Mouse (Mus musculus) T-helper 1 cell (primary cell): Measurements from ENCODE around the gene Bmper.

Experiments
- in situ Hi-C: fragments of 300-600 bp; cut with MboI, MseI; formaldehyde crosslinking; loops from one replicate; pipeline ENCODE4 v1.15.1; 2025; ENCODE audit warnings: high pct_unique_total_duplicates

Gene Bmper

DNA sequence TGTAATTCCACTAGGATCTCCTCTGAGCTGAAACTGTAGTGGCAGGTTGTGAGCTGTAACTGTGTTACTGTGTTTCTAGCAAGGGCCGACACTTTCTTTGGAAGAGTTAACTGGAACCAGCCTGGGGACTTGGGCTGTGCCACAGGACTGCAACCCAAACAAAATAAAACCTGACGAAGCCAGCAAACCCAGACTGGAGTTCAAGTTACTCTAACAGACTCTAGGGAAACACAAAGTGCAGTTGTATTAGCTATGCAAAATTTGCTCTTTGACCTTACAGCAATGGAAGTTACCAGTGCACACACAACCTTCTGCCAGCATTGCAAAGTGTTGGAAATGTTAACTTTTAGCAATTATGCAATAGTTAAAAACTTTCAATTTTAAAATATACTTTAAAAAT lies 140.3 kb downstream of the Bmper start:
- in situ Hi-C loops = no loop called here

DNA sequence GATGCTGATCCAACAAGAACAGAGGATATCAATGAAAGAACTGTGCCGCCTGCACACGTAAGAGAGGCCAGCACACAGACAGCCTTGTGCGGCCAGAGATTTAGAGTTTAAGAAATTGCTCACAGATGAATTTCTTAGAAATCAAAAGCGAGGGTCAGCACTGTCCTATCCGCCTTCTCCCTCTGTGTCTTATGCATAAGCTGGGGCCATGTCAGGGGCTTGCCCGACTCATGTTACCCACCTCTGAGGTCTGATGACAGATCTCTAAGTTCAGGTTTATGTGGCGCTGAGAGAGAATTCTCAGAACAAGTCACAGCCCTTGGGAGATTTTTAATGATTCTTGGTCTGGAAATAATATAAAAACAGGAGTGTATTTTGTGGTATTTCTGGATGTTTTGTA lies 140.7 kb downstream of the Bmper start:
- in situ Hi-C loops = no loop called here

DNA sequence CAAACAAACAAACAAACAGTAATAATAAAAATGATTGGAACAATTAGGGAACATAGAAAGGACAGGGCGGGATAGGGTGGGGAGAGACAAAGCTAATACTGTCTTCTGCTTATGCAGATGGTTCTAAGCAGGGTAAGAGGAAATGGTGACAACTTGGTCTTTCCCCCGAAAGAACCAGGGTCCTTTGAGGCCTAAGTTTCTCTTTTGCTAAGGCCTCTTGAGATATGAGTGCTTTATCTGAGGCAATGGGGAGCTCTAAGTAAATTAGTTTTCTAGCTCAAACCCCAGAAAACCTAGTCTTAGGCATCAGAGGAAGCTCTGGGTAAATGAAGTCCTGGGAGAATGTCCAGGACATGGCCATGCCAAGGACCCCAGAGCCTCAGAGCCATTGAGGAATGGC lies 141.2 kb downstream of the Bmper start:
- in situ Hi-C loops = no loop called here

DNA sequence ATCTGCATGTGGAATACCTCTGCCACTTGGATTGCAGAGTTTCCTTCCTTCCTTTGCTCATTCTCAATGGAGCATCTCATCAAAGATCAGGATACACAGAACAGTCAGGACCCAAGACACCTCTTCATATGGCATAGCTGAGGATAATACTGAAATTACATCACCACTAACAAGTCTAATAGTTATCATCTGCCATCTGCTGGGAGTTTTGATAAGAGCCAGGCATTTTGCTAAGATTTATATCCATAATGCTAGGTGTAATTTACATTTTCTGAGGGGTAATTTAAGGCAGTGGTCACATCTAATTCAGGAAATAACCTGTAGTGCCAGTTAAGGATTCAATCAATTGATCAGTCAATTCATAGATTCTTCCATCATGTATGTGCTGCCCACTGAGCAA lies 145.2 kb downstream of the Bmper start:
- in situ Hi-C loops = no loop called here

DNA sequence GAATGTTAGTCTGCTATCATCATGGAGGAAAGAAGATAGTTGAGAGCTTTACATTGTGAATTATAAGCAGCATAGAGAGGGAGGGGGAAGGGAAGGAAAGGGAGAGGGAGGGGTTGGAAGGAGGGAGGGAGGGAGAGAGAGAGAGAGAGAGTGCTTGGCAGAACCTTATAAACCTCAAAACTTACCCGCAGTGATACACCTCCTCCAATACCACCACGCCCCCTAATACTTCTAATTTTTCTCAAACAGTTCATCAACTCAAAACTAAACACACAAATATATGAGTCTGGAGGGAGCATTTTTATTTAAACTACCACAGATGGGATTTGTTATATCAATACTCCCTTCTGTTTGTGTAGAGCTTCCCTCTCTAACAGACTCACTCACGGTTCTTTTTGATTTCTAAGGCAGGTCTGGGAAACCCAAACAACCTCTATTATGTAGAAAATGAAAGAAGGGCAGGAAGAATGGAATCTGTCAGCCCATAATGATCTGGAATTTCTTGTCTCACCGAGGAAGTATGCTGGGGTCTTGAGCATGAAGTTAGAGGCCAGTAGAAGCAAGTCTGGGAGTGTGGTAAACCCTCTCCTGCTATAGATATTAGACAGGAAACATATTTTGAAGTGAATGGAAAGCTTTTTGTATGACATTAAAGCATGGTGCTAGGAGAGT lies 152.0 kb downstream of the Bmper start:
- in situ Hi-C loops = no loop called here

DNA sequence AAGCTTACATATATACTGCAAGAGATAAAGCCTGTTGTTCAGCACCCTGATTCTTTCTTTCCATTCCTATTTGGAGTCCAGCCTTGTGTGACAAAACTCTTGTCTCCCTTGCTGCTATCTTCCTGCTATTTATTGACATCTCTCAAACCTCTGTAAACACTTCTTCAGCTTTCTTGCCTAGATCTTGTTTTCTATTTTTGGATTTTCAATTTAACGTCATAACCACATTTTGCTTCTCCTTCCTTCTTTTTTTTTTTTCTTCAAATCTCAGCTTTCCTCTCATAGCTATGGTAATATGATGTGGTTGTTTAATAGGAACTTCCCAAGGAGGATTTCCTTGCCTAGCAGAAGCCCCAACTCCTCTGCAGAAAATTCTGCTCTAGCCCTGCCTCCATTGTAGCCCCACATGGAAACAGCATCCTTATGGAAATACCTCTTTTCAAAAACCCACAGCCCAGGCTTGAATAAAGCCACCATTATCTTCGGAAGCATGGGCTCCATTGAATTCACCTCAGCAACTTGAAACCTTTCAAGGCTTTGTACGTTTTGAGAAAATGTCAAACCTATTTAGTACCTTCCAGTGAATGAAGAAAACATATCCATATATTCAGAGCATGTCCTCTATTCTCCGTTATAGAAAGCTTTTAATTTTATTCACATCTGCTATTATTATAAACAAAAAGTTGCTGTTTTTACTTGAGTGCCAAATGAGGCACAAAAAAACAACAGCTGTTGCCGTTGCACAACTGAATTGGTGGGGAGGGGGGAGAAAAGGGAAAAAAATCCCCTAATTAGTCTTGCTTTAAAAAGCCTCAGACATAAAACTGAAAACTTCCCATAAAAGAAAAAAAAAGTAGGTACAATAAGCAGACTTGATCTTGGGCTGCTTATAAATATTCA lies 155.2 kb downstream of the Bmper start:
- in situ Hi-C loops = no loop called here

DNA sequence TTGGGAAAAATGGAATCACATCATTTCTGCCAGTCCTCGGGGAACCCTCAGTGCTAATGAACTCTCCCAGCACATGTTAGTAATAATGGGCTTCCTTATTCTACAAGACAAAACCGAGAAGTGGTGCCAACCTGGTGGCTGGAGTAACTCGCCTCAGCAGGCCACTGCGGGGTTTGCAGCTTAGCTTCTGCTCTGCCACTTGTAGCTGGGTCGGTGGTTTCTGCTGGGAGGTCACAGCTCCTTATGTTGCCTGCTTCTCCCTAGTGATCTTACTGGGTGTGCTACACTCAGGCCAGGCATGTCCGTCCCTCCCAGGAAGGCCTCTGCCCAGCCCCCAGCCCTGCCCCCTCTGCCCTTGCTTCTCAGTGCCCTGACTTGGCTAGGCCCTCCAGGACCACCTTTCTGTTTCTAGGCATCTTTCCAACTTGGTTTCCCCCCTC lies 155.9 kb downstream of the Bmper start:
- in situ Hi-C loops = no loop called here

DNA sequence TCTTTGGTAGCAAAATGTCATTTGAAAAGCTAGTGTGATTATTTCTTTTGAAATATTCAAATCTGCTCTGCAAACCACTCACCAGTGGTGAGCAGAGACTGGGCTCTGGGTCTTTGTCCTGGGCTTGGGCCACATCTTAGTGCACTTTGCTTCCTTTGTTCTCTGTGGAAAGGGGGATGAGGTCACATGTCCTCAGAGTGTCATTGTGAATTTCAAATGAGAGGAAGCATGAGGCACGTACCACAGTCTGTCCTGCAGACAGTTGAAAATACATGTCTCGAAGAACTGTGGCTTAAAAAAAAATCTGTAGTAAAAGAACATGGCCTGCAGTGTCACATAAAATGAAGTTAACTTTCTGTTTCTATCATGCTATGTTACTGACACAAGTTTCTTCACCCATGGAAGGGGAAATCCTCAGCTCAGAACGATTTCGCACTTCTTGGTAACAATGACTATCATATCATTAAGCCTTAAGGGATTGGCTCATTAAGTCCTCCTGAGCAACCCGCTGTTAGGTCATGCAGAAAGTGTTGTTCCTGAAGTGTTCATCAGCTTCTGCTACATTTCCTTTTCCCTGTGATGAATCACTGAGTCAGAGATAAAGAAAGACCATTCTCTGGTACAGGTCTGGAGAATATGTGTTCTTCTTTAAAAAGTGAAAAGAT lies 157.4 kb downstream of the Bmper start:
- in situ Hi-C loops = loop anchor here (10.0 kb wide), 1 partner anchor 1644 kb away; no protein-coding TSS in a partner anchor

DNA sequence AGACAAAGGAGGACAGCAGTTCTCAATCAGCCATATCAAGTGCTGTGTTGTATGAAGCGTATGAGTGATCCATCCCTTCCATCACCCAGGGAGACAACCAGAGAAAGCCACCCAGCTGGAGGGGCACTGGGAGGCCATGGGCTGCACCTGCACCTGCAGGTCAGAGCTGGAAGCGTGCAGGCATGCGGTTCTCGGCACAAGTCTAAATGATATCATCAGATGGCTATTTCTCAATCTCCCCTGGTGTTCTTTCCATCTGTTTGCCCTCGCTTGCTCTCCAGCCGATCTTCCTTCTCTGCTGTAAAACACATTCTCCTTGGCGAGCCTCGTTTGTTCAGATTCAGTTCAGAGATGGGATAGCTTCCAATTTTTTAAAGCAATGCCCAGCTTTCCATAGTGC lies 160.4 kb downstream of the Bmper start:
- in situ Hi-C loops = loop anchor here (10.0 kb wide), 1 partner anchor 1642 kb away; no protein-coding TSS in a partner anchor

DNA sequence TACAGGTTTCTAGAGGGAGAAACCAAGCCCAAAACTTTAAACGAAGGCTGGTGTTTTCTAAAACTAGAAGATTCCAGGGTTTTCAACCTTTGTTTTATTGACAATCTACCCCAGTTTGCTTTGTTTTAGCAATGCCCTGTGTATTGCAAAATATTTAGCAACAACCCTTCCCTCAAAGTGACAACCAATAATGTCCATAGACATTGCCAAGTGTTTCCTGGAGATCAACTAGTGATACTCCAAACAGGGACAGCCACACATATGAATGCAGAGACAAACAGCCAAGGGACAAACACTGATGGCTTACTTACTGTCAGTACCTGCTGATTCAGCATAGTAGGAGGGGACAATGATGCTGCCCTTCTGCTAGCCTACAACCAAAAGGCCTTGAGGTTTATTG lies 161.0 kb downstream of the Bmper start:
- in situ Hi-C loops = loop anchor here (10.0 kb wide), 1 partner anchor 1641 kb away; no protein-coding TSS in a partner anchor

DNA sequence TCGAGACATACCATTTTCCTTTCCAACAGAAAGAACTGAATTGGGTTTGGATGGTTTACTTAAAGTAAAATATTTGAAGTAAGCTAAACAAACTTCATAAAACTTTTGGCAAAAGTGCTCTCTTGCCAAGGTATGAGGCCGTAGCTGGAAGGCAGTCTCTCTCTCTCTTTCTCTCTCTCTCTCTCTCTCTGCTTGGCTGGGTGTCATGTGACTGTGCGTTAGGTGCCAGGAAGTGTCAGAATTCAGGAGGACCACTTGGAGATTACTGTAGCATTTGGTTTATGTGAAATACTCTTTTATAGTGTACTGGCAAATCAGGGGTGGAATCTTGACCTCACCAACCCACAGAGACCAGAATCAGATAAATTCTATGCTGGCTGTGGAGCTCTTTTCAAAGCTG lies 162.0 kb downstream of the Bmper start:
- in situ Hi-C loops = loop anchor here (10.0 kb wide), 1 partner anchor 1640 kb away; no protein-coding TSS in a partner anchor

DNA sequence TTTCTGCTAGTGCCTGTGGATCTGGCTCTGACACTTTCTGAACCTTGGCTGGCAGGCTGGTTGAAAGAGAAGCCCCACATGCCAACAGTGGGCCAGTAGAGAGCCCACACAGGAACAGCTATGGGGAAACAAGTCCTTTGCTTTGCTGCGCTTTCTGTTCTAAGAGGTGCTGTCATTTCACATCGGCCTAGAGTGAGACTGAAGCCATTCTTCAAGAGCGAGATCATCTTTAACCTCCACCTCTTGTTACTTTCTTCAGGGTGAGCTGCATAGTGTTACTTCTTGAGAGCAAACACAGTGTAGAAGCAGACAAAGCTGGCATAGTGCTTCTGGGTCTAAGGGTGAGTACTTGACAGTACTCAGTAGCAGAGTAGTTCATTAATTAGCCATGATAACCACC lies 163.3 kb downstream of the Bmper start:
- in situ Hi-C loops = loop anchor here (10.0 kb wide), 1 partner anchor 1639 kb away; no protein-coding TSS in a partner anchor

DNA sequence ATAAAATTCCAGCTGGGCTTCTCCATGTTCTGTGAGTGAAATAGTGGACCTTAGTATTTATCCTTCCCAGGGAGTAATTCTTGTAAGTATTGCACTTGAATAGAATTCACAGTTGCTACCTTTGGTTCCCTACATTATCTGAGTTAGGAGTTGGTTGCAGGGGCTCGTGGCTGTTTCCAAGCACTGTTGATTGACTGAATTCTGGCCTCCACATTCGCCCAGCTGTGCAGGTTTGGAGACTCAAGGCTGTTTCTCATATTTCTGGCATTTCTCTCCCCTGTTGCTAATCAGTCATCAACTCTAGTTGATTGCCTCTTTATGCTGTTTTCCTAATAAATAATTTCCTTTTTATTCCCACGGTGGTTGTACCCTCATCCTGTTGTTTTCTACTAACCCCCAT lies 167.2 kb downstream of the Bmper start:
- in situ Hi-C loops = no loop called here

DNA sequence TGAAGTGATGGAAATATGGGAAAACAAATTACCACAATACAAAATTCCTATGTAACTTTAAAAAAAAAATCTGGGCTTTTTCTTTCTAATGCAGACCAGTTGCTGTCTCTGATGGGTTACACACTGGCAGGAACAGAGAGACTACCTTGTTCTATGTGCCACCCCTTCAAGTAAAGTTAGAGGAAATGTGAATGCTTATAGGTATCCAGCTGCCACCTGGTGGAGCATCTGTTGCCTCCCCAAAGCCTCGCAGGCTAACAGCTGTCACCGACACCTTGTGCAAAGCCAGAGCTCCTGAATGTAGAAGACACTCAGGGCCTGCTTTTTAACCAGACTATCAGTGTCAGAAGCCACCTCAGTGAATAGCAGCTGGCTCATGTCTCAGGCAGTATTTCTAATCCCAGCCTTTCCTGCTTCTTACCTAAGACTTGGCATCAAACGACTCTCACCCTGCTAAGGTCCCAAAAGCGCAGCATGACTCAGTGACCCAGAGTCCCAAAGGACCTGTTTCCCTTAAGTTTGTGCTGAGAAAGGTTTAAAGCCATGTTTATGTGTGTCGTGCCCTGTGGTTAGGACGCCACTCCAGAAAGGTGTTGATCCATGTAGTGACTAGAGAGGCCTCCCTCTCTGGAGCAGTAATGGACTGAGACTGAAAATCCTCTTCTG lies 171.9 kb downstream of the Bmper start:
- in situ Hi-C loops = no loop called here

DNA sequence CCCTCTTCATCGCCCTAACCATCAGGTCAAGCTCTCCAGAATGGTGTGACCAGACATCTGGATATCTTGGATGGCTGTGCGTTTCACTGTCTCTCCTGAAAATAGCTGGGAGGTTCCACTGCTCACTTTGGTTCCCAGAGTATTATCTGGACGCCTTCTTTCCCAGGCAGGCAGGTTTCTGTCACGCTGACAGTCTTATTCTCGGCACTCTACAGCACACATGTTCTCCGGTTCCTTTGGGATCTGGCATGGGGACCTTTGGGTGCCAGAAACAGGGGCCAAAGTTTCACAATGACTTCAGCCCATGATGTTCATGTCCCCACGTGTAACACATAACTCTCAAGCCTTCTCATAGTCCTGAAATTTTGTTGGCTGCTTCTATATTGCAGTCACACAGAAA lies 173.3 kb downstream of the Bmper start:
- in situ Hi-C loops = no loop called here

DNA sequence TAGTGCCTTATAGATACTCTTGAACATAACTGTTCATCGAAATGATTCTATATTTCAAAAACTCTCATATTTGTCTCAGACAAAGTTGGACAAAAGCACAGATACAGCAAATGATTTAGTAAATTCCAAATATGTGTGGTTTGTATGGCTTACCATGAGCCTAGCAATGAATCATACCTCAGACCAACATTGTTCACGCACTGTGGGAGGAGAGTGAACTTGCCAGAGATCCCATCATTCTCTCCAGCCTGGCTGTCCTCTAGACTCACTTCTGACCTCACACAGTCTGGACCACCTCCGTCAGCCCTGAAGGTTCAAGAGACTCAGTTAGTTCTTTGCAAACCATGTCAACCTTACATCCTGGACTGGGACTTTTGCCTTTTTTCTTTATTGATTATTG lies 175.0 kb downstream of the Bmper start:
- in situ Hi-C loops = no loop called here

DNA sequence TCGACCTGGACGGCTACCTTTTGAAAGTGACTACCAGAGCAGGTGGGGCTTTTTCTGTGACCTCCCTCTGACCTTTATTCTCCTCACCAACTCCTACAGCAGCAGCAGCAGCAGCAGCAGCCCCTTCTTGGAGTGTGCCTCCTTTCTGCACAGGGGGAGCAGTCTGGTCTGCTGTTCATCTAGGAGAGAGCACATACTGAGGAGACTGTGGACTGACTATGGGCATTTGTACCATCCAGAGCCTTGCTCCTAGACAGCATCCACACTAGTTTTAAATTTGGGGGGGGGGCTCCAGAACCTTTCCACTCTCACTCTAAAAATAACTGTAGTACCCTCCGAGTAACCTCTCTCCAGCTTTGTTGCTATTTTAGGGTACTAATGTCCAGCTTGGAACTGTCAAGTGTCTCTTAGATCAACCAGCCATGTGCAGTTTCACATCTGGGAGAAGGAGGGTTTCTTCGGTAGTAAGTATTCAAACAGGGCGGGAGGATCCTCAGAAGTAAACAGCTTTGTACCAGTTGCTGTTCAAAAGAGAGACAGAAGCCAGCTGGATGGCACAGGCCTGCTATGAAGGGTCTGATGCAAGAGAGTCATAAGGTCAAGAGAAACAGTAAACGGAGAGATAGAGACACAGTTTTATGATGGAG lies 176.9 kb downstream of the Bmper start:
- in situ Hi-C loops = no loop called here

DNA sequence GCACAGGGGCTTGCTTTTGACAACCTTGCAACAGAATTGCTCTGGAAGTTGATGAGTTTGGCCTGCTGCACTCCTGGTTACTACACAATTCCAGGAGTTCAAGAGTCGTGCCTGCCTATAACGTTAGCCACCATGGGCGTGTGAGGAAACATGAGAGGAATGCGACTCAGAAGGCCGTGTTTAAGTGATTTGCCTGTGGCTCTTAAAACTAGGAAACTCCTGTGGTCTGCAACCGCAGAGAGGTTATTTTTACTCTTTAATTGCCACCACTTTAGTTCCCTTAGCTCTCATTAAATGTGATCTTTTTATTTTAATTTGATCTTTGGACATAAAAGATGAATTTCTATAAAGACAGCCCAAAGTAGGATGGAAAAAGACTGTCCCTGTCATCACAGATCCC lies 184.5 kb downstream of the Bmper start:
- in situ Hi-C loops = no loop called here

DNA sequence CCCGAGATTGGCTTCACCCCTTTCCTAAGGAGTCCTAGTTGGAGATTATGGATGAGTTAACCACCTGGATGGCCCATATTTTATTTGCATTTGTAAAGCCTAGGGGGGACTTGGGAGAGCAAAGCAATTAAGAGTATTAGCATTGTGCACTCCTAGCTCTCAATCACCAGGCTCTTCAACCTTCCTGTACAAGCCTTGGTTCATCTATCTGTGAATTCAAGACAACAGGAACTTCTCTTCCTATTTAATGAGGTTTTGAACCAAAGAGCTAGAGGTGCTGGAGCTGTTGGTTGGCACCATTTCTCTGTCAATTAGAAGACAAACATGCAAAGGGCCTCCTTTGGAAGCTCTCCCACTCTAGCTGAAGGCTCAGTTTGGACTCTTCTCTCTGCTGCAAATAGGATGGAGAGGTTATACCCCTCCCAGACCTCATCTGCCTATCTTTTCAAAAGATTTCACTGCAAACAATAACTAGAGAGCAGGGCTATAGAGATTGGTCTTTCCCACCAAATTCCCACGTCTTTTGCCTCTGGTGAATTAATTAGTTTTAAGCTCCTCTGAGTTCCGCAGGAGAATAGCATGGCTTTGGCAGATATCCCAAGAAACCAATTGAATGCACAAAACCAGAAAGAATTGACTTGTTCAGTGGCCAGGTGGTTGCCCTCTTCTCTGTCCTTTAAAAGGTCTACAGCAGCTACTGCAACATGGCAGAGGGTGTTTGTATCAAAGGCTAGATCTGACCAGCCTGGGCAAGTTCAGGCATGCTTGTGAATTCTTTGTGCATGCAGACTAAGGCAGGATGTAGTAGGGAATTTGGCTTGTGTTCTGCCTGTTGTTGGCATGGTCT lies 185.3 kb downstream of the Bmper start:
- in situ Hi-C loops = no loop called here

DNA sequence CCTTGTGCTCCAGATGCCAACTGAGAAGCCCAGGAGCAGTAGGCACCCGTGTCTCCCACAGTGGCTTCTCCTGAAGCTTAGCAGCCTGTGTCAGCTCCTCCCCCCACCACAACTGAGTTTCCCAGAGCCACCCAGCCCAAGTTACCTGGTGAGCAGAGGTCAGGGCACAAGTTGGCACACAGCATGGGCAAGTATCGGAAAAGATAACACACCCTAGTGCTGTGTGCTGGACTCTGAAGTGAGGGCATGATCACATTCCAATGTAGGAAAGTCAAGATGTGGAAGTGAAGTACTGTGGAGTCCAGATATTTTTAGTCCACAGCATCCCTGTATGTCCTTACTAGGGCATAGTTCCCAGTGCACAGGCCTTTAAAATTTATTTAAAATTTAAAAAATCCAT lies 187.7 kb downstream of the Bmper start:
- in situ Hi-C loops = no loop called here
